Mouse (Mus musculus): Measurements from ENCODE around the gene Stk38.

The Stk38 gene

GRCm38 (mm10) chr17:28924957-28925595, 82.7 kb downstream of the Stk38 start:
- no peak for DNase-seq (ENCODE audit: low spot score)

- no peak for DNase-seq (ENCODE audit: low spot score)
Measured at GRCm38 (mm10) chr17:28922096-28922495, 85.7 kb downstream of the Stk38 start.

DNA sequence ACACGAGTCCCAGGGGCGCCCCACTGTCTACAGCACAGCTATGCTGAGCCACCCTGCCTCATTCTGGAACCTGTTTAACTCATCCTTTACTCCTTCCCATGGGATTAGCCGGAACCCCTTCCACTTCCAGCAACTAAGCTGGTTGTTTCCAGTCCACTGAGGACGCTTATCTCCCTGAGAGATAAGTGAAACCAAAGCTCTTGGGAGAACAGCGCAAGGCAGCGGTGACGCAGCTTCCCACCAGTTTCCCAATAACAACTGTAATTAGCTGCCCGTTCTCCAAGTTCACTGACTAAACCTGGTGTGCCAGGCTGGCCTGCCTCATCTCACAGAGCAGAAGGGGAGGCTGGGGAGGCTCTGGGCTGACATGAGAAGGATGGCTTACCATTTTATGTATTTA, 86.7 kb downstream of the Stk38 start:
- DNase-seq (ENCODE audit: low spot score) = no peak
